Mouse (Mus musculus) ES-CJ7 (cell line): ENCODE measurements around the gene Aip.
"Not testable (repeated sequence)": the region's sequence is repeated elsewhere in the genome, so short reads cannot be mapped to it uniquely, and the experiment has no call there.

Experiments used
- DNase-seq: peaks from one replicate; pipeline ENCODE4 v3.0.0; 2011; ENCODE audit warnings: low read depth, low spot score

Gene Aip

GRCm38 (mm10) chr19:4135963-4136345 is 10.3 kb upstream of the Aip start:
- DNase-seq = peak; percentile 71

- peak; percentile 58 for DNase-seq
Observed at GRCm38 (mm10) chr19:4135229-4135962, 9.7 kb upstream of the Aip start.

GRCm38 (mm10) chr19:4134354-4134753 is 8.7 kb upstream of the Aip start:
- no peak for DNase-seq

- no peak for DNase-seq
Observed at GRCm38 (mm10) chr19:4131768-4132167, 6.1 kb upstream of the Aip start.

GRCm38 (mm10) chr19:4131075-4131474 is 5.4 kb upstream of the Aip start:
- no peak for DNase-seq

DNA sequence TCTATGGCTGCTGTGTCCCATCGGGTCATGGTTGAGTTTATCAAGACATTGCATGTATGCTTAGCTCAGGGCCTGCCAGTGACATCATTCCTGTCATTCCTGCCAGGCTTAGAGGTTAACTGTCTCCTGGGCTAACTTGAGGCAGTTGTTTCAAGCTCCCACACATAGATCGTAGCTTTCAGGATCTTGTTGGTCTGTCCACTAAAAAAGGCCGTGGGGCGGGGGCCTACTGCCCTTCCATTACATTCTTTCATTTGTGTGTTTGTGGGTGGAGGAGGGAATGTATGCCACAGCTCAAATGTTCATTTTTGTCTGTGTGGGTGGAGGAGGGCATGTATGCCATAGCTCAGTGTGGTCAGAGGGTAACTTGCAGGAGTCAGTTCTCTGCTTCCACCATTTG is 4.4 kb upstream of the Aip start:
- no peak for DNase-seq

GRCm38 (mm10) chr19:4129462-4129861 is 3.8 kb upstream of the Aip start:
- no peak for DNase-seq

- DNase-seq = no peak
Observed at GRCm38 (mm10) chr19:4126759-4127495, 1.3 kb upstream of the Aip start.

GRCm38 (mm10) chr19:4125268-4125667 is 390 bp downstream of the Aip start:
- not testable (repeated sequence) for DNase-seq

- no peak for DNase-seq
Observed at GRCm38 (mm10) chr19:4124432-4124831, 1.2 kb downstream of the Aip start.

- no peak for DNase-seq
Observed at GRCm38 (mm10) chr19:4122411-4123370, 3.0 kb downstream of the Aip start.

GRCm38 (mm10) chr19:4121896-4122295 is 3.8 kb downstream of the Aip start:
- DNase-seq = not testable (repeated sequence)

- DNase-seq = peak; percentile 98
Observed at GRCm38 (mm10) chr19:4121097-4121805, 4.4 kb downstream of the Aip start.

DNA sequence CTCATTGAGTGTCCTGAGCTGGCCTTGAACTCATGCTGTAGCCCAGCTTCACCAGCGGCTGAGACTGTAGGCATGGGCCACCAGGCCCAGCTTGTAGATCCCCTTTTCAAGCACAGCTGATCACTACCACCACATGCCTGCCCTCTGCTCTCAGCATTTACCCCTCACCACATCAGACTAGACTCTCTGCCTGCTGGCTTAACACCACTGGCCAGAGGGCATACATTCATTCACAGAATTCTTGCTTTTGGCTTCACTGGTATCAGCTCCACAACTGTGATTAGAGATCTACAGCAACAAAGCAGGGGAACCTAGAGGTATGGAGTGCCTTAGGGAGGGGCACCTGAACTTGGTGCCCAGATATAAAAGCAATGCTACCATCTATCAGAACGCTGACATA is 5.2 kb downstream of the Aip start:
- DNase-seq = no peak

DNA sequence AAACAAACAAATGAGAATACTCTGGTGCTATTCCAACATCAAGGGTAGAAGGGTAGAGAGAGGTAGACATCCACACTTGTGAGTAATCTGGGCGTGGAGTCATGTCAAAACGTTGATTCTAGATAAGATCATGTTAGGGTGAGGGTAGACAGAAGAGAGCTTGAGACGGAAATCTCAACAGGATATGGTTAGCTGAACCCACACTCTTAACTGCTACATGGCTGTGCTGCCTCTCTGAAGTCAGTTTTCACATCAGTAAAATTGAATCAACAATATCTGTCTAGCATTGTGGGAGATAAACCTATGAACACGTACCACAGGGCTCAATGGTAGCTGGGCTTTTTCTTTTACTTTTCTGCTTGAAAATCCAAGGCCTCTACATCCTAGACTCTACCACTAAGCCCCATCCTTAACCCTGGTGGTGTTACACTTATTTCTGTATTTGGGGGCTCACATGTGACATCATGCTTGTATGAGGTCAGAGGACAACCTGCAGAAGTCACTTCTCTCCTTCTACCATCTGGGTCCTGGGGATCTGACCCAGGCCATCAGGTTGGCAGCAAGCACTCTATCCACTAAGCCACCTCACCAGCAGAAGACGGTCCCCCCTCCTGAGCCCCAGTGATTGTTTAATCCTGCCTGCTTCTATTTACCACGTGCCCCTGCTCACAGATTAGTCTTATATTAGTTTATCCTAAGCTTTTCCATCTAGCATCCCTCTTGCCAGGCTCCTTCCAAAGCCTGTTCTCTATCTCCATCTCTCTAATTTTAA is 5.8 kb downstream of the Aip start:
- DNase-seq = no peak

GRCm38 (mm10) chr19:4118350-4118749 is 7.3 kb downstream of the Aip start:
- DNase-seq = no peak

GRCm38 (mm10) chr19:4117006-4117405 is 8.7 kb downstream of the Aip start:
- no peak for DNase-seq

- no peak for DNase-seq
Observed at GRCm38 (mm10) chr19:4115816-4116215, 9.8 kb downstream of the Aip start.

DNA sequence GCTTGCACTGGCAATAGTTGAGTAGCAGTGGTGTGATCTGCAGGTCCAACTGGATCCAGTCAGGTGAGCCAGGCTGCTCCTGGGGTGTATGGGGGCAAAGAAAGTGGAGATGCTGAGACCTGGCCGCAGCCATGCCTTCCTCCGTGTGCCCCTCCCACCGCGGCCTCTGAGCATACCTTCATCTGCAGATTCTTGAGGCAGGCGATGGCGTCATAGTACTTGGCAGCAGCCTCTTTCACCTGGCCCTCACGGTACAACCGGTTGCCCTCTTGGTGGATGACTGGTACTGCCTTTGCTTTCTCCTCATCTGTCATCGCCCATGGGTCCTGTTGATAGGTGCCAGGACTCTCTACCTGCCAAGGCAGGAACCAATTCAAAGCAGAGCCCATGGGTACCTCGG is 10.5 kb downstream of the Aip start:
- no peak for DNase-seq

DNA sequence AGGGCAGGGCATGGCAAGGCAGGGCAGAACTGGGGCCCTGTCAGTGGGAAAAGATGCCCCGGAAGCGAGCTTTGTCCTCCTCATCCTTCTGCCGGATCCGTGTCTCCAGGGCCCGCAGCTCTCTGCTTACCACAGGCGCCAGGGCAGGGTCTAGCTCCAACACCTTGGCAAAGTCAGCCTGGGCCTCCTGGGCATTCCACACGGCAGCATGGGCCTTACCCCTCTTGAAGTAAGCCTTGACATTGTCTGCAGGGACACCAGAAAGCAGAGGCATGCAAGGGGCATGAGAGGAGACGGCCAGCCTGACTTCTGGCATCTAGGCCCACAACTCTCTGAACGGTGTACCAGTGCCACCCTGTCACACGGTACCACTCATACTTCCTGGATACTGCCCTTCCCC is 11.1 kb downstream of the Aip start:
- DNase-seq = no peak

- DNase-seq = no peak
Observed at GRCm38 (mm10) chr19:4113806-4114230, 11.8 kb downstream of the Aip start.
